In genomic region chr11:59400876-59401275, GRCm38 (mm10) we compare ENCODE assay signal across 36 mouse cellular contexts. TPM values are rescaled to one million over a fixed set of nuclear protein-coding genes. Genes with fewer than 3 reads are reported as not detected.
DNase-seq lines count a peak whose midpoint lies in the region; TF ChIP-seq lines count a peak whose summit lies in the region.
"Had no signal": no experiment of that assay in that cellular context is flagged by ENCODE, and none has a peak within 500 bp of the region (broad histone marks: within the 10 kb centered on the region; RNA-seq: fewer than 3 reads in every experiment).

No protein-coding gene starts in this region.

- peak; percentile 4 for DNase-seq in gastrocnemius, adult 2 months
- no peak for DNase-seq in gastrocnemius, adult 18-20 months (ENCODE audit: low spot score)
- peak; percentile 69 for DNase-seq in thymus, postnatal 0 days (ENCODE audit: low spot score)
- no peak for DNase-seq in thymus, adult 18-20 months
- DNase-seq in retina, embryonic 14.5 days (ENCODE audit: low spot score): peak; percentile 42
- DNase-seq in left cerebral cortex, adult 9 months (ENCODE audit: low spot score in 2 of 2): no peak
- no peak for DNase-seq in embryo, embryonic 10.5 days (ENCODE audit: low spot score)
- DNase-seq: adrenal gland, postnatal 10 days; cerebellum, adult 11 months; cerebellum, adult 9-10 months; cerebellum, postnatal 36 days; embryo, embryonic 11 days; gastrocnemius, postnatal 14 days; heart, postnatal 14 days; kidney, adult 2 months; kidney, postnatal 36 days; layer of hippocampus, postnatal 36 days; lung, adult 18-20 months had no signal

- no peak overlapping the region for H3K4me3 ChIP-seq in gastrocnemius, adult 2 months
- H3K4me3 ChIP-seq: intestine, embryonic 15.5 days; megakaryocyte, embryonic 14.5 days; midbrain, embryonic 15.5 days had no signal

- intact Hi-C loops in gastrocnemius, adult 2 months (cut with DNase I): no loop called here

- TF ChIP-seq CTCF in gastrocnemius, adult 2 months (IDR thresholded peaks at IDR 0.05): no peak

- H3K27ac ChIP-seq in gastrocnemius, adult 2 months: no peak overlapping the region
- H3K27ac ChIP-seq: hindbrain, postnatal 0 days; intestine, embryonic 15.5 days; midbrain, embryonic 15.5 days had no signal

RNA-seq across cellular contexts. Expression of gene Prss38, which starts 25.4 kb away (rescaled TPM):
- not detected for total RNA-seq in gastrocnemius, adult 2 months (2021)
- total RNA-seq in gastrocnemius, adult 18-20 months (2021): not detected
- not detected in 2 replicates for polyA plus RNA-seq in thymus, postnatal 0 days (2015; fragmentation: Nextera tagmentation; extraction: Ambion mirVana)
- total RNA-seq: adrenal gland, postnatal 10 days; granulocyte monocyte progenitor cell, adult 5-6 weeks; heart, postnatal 14 days; hindbrain, postnatal 0 days; layer of hippocampus, postnatal 36 days; left cerebral cortex, postnatal 10 days; MEL; neutrophil, adult 5-6 weeks had no signal
- polyA plus RNA-seq: forebrain, embryonic 11.5 days; forebrain, embryonic 16.5 days; heart, embryonic 14.5 days; hindbrain, embryonic 11.5 days; hindbrain, postnatal 0 days; intestine, embryonic 15.5 days; kidney, adult 2 months; kidney, embryonic 16.5 days; limb, embryonic 11.5 days; liver, embryonic 11.5 days; lung, postnatal 0 days; neural tube, embryonic 11.5 days; Patski had no signal

RNA-seq across cellular contexts. Expression of gene Jmjd4, which starts 49.0 kb away (rescaled TPM):
- 10 to 100 TPM in 1 of 2 experiments, 1 to 10 TPM in 1; 7.2 to 10.2 TPM for total RNA-seq in gastrocnemius, adult 2 months (2021)
- total RNA-seq in gastrocnemius, adult 18-20 months (2021): 1 to 10 TPM; 9.0 to 9.8 TPM
- 10.4 and 11.8 TPM in 2 replicates for polyA plus RNA-seq in thymus, postnatal 0 days (2015; fragmentation: Nextera tagmentation; extraction: Ambion mirVana)

RNA-seq across cellular contexts. Expression of gene Snap47, which starts 50.1 kb away (rescaled TPM):
- total RNA-seq in gastrocnemius, adult 2 months (2021): 10 to 100 TPM; 18.6 to 30.4 TPM
- 10 to 100 TPM; 23.9 to 24.2 TPM for total RNA-seq in gastrocnemius, adult 18-20 months (2021)
- 45.1 and 49.5 TPM in 2 replicates for polyA plus RNA-seq in thymus, postnatal 0 days (2015; fragmentation: Nextera tagmentation; extraction: Ambion mirVana)

Comparison
In these comparisons a context has a peak if more than half of its experiments do, and no peak if none do; other contexts are left out.
1. DNase-seq: peak in gastrocnemius, adult 2 months (single experiment), thymus, postnatal 0 days (single experiment) and retina, embryonic 14.5 days (single experiment); none in gastrocnemius, adult 18-20 months (single experiment), thymus, adult 18-20 months (0 of 2), left cerebral cortex, adult 9 months (0 of 2) and embryo, embryonic 10.5 days (single experiment).